Mouse (Mus musculus): ENCODE measurements around the gene Rbfox1. TPM values are rescaled to one million over a fixed set of nuclear protein-coding genes. Genes with fewer than 3 reads are reported as not detected.

Gene Rbfox1
- polyA plus RNA-seq, 1 experiment from 2014 or later, result not detected

DNA sequence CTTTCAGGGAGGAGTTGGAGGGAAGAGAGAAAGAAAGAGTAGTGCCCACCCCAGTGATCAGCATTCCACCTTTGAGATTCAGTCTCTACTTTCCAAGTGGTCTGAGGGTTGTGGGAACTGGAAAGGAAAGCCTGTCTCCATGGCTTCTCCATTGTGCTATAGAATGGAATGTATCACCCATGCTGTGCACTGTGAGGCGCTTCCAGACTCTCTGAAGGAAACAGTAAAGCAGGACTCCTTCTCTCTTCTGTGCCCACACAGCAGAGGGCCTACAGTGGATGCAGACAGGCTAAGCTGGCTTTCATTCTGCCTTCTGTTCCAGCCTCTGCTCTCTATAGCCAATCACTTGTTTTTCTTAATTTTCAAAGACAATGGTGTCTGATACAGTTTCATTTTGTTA lies 41.8 kb downstream of the Rbfox1 start:
- WGBS (ENCODE audit: missing documents), result 78% methylated on average over 1 of the region's 1 CpGs
- H3K4me3 ChIP-seq (ENCODE audit: inconsistent target), result no peak overlapping the region
- no peaks in the 10 kb centered on the region for H3K36me3 ChIP-seq (ENCODE audit: inconsistent target)
- H3K27ac ChIP-seq, result no peak overlapping the region
- H3K79me2 ChIP-seq (ENCODE audit: inconsistent target), result no peaks in the 10 kb centered on the region

DNA sequence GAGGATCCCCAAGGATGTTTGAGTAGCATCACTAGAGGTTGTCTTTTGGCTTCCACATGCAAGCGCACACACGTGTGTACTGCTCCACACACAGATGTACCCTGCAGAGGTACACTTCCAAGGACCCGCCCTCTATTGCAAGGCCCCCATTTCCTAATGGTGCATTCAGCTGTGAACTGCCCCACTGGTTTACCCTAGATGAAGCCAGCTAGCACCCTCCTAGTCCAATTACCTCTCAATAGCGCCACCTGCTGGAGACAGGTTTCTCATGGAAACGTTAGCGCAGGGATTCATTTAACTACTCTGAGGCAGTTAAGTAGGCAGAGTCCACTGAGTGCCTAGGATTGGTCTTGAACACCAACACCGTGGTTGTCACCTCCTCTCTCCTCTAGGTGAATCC lies 46.5 kb downstream of the Rbfox1 start:
- 35% methylated on average over 7 of the region's 7 CpGs for WGBS (ENCODE audit: missing documents)
- Histone ChIP-seq H3K4me3 (ENCODE audit: inconsistent target) (no peak overlapping the region), H3K36me3 (ENCODE audit: inconsistent target) (no peaks in the 10 kb centered on the region), H3K27ac (no peak overlapping the region), H3K79me2 (ENCODE audit: inconsistent target) (no peaks in the 10 kb centered on the region)

DNA sequence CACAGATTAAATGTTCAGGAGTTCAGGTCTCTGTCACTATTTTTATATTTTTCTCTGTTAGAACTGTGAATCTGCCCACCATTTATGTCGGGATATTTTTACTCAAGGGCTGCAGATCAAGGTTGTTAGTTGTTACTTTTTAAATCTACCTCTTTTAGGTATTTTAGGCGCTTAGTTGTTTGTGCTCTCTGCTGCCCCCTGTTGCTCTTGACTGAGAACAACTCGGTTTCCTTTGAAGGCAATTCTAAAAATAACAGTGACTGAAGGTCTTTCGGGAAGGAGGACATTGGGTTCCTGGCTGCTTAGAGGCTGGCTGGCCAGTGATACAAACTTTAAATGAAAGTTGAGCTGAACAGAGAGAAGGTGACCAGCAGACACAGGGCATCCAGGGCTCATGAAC lies 54.9 kb downstream of the Rbfox1 start:
- WGBS (ENCODE audit: missing documents), result 44% methylated on average over 3 of the region's 4 CpGs
- H3K4me3 ChIP-seq (ENCODE audit: inconsistent target), result no peak overlapping the region
- no peaks in the 10 kb centered on the region for H3K36me3 ChIP-seq (ENCODE audit: inconsistent target)
- H3K27ac ChIP-seq, result no peak overlapping the region
- H3K79me2 ChIP-seq (ENCODE audit: inconsistent target), result no peaks in the 10 kb centered on the region

DNA sequence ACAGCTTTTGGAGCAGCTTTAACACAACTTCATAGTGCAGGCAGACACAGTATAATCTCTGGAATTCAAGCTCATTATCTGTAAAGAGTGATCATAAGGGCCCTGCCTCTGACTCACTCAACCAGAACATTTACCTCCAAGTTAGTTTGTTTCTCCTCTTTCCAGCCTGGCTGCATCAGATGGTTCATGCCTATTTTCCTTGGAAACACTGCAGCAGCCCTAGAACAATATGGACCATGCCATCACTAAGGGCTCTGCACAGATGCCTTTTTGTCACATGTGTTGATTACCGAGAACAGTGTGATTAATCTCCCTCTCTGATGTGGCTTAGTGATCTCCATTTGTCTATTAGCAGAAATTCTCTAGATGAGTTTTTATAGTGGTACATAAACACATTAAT lies 60.5 kb downstream of the Rbfox1 start:
- Histone ChIP-seq H3K4me3 (ENCODE audit: inconsistent target) (no peak overlapping the region), H3K27ac (no peak overlapping the region), H3K36me3 (ENCODE audit: inconsistent target) (no peaks in the 10 kb centered on the region), H3K79me2 (ENCODE audit: inconsistent target) (no peaks in the 10 kb centered on the region)
- 92% methylated on average over 1 of the region's 1 CpGs for WGBS (ENCODE audit: missing documents)

DNA sequence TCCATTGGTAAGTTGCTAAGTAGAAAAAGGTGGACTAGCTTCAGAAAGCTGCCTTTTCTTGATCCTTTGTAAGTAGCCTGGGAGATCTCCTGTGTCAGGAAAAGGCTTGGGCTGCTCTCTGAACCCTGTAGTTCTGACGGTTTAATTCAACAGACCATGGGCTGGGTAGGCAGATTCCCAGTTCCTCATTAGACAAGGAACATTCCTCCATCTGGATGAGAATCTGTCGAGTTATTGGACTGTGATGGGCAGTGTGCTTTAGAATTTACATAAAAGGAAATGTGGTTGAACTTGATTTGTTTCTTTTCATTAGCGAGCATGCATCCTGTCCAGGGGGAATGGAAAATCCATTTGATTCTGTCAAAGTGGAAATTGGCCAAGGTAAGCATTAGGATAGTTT lies 68.0 kb downstream of the Rbfox1 start:
- Histone ChIP-seq H3K27ac (no peak overlapping the region), H3K36me3 (ENCODE audit: inconsistent target) (no peaks in the 10 kb centered on the region), H3K79me2 (ENCODE audit: inconsistent target) (no peaks in the 10 kb centered on the region), H3K4me3 (ENCODE audit: inconsistent target) (no peak overlapping the region)
- WGBS (ENCODE audit: missing documents), result 90% methylated on average over 3 of the region's 3 CpGs

DNA sequence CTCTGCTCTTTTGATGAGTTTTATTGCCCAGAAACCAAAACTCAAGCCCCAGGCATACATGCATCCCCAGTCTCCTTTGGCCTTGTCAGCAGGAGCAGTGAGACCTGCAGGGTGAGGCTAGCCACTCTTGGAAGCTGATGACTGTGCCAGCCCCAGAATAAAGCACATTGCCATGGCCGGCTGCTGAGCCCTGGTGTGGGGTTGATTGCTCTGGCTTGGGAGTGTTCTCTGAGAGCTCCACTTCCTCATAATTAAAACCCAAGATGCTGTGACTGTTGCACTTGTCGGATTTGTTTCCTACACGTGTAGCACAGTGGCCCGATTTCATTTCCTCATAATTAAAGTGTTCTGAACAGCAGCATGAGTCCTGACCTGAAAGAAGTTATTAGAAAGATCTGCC lies 72.3 kb downstream of the Rbfox1 start:
- Histone ChIP-seq H3K4me3 (ENCODE audit: inconsistent target) (no peak overlapping the region), H3K36me3 (ENCODE audit: inconsistent target) (no peaks in the 10 kb centered on the region), H3K79me2 (ENCODE audit: inconsistent target) (no peaks in the 10 kb centered on the region), H3K27ac (no peak overlapping the region)
- 4% methylated on average over 4 of the region's 4 CpGs for WGBS (ENCODE audit: missing documents)

DNA sequence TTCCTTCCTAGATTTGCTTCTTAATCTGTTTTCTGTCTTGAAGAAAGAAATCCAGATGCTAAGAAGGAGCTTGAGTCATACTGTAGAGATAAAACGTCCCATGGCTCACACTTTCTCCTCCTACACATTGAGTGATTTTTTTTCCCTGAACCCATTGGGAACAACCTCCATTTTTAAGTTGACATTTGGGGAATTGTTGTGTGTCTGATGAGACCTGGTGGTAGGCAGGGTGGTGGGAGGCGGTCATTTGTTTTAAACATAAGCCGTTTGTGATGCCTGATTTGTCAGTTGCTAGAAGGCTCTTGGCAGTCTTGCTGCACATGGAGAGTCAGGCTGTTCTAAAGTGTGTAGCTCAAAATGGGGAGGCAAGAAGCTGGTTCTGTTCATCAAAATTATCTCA lies 76.6 kb downstream of the Rbfox1 start:
- Histone ChIP-seq H3K79me2 (ENCODE audit: inconsistent target) (no peaks in the 10 kb centered on the region), H3K27ac (no peak overlapping the region), H3K4me3 (ENCODE audit: inconsistent target) (no peak overlapping the region), H3K36me3 (ENCODE audit: inconsistent target) (no peaks in the 10 kb centered on the region)
- WGBS (ENCODE audit: missing documents), result 85% methylated on average over 3 of the region's 3 CpGs

DNA sequence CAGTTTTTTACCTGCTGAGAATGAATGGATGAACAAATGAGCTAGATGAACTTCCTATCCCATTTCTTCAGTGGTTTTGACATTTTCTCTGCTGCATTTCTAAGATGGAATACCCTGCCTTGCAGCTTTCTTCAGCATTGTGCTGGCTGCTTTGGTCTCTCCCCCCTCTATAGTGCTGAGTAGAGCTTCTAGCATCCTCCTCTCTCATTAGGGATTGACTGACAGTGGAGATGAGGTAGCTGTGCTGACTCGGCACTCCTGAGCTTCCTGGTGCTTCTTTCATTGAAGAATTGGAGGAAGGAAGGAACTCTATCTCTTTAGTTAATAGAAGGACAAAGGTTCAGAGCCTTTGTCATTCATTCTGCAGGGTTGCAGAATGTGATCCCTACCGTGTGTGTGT lies 89.0 kb downstream of the Rbfox1 start:
- H3K27ac ChIP-seq, result no peak overlapping the region
- WGBS (ENCODE audit: missing documents), result 75% methylated on average over 2 of the region's 2 CpGs
- no peaks in the 10 kb centered on the region for H3K79me2 ChIP-seq (ENCODE audit: inconsistent target)
- H3K36me3 ChIP-seq (ENCODE audit: inconsistent target), result no peaks in the 10 kb centered on the region
- H3K4me3 ChIP-seq (ENCODE audit: inconsistent target), result no peak overlapping the region

DNA sequence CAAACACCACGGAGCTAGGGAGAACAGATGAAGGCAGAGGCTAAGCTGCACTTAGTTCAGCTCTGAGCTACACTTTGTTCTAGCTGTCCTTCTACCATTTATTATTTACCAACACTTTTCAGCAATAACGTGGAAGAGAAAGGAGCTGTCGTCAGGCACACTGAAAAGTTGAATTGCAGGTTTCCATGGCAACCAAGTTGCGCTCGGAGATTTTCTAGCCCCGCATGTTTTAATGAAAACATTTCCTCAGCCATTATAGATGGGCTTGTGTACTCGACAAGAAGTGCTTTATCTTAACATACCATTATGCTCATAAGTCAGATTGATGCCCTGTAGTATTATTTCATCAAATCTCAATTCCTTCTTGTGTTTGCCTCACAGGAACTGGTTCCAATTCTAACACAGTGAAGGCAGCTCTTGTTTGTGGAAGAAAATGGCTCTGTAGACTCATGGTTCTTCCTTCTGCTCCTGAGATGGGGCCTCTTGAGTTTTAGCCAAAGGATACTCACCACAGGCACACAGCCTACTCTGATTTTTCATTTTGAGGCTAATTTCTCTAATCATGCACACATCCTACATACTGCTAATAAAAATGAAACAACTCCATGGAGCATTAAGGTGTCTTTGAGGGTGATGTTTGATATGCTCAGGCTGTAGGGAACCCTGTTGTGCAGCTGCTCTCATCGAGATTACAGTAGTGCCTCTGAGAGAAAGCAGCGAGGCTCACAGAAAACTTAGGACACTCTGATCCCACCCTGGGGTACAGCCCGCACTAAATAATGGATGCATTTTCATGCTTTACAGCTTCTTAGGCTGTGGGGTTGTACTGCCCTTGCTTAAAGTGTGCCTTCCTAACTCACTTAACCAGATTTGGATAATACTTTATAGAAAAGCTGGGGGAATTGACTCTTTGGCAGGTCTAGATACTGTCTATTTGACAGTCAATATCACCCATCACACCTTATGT lies 107.2 kb downstream of the Rbfox1 start:
- H3K79me2 ChIP-seq (ENCODE audit: inconsistent target), result no peaks in the 10 kb centered on the region
- WGBS (ENCODE audit: missing documents), result 72% methylated on average over 10 of the region's 10 CpGs
- no peaks in the 10 kb centered on the region for H3K36me3 ChIP-seq (ENCODE audit: inconsistent target)
- H3K4me3 ChIP-seq (ENCODE audit: inconsistent target), result no peak overlapping the region
- no peak overlapping the region for H3K27ac ChIP-seq

DNA sequence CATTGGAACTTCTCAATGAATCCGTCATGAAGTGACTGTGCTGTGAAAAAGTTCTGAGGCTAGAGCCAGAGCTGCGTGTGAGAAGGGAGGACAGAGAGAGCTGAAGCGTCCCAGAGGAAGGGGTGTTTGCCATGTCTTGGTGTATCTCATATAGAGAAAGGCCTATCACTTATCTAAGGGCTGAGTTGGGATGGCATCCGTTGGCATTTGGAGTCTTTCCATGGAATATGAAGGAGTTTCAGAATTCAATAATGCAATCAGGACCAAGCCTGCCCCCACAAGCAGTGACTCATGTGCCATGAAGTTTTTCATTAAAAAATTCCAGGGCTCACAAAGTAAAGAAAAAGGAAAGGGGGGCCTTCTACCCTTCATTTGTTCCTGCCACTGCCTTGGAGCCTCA lies 112.0 kb downstream of the Rbfox1 start:
- Histone ChIP-seq H3K36me3 (ENCODE audit: inconsistent target) (no peaks in the 10 kb centered on the region), H3K27ac (no peak overlapping the region), H3K4me3 (ENCODE audit: inconsistent target) (no peak overlapping the region), H3K79me2 (ENCODE audit: inconsistent target) (no peaks in the 10 kb centered on the region)
- 80% methylated on average over 4 of the region's 4 CpGs for WGBS (ENCODE audit: missing documents)

DNA sequence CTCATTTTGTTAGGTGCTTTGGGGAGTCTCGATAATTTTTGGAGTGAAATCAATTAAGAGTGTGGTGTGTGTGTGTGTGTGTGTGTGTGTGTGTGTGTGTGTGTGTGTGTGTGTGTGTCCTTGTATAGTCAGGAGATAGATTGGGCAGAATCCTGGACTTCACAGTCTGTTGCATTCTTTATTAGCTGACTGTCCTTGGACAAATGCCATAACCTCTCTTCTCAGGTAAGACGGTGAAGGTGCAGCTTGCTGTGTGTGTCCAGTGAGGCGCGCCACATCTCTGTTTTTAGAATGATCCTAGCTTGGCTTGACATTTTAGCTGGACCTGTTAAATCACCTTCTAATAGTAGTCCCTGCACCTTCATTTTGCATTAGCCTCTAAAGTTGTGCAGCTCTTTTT lies 112.5 kb downstream of the Rbfox1 start:
- WGBS (ENCODE audit: missing documents), result 86% methylated on average over 4 of the region's 4 CpGs
- no peaks in the 10 kb centered on the region for H3K79me2 ChIP-seq (ENCODE audit: inconsistent target)
- H3K27ac ChIP-seq, result no peak overlapping the region
- no peaks in the 10 kb centered on the region for H3K36me3 ChIP-seq (ENCODE audit: inconsistent target)
- no peak overlapping the region for H3K4me3 ChIP-seq (ENCODE audit: inconsistent target)

DNA sequence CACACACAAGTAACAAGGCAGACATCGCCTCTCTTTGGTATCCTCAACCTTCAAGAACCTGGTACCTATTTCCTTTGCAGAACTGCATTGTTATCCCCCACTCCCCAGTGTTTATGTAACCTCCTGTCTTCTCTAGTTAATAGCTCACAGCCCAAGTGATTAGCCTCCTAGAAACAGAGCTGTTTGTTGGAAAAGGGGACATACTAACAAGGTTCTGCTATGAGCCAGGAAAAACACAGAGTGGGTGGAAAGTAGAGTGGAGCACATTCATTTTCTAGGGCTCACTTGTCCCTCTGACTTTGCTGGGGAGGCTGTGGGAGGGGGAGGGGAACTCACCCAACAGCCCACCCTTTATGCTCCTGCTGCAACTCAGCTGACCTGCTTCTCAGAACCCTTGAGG lies 114.9 kb downstream of the Rbfox1 start:
- no peak overlapping the region for H3K27ac ChIP-seq
- no peaks in the 10 kb centered on the region for H3K36me3 ChIP-seq (ENCODE audit: inconsistent target)
- H3K79me2 ChIP-seq (ENCODE audit: inconsistent target), result no peaks in the 10 kb centered on the region
- H3K4me3 ChIP-seq (ENCODE audit: inconsistent target), result no peak overlapping the region
- WGBS (ENCODE audit: missing documents), result 64% methylated on average over 1 of the region's 1 CpGs

DNA sequence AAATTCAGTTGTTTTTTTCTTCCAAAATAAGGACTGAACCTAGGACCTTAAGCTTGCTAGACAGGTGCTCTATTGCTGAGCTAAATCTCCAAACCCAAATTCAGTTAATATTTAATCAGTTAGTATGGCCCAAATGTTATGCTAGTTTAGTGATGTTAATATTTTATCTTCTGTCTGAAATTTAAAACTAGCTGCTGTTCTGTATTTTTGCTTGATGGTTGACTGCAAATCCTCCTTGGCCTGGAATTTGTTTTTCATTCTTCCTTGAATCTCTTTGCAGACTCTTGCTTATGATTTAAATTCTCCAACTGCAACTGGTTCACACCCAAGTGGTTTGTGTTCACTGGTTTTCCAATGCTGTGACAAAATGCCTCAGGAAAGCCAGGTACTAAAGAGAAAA lies 121.8 kb downstream of the Rbfox1 start:
- Histone ChIP-seq H3K79me2 (ENCODE audit: inconsistent target) (no peaks in the 10 kb centered on the region), H3K36me3 (ENCODE audit: inconsistent target) (no peaks in the 10 kb centered on the region), H3K4me3 (ENCODE audit: inconsistent target) (no peak overlapping the region), H3K27ac (no peak overlapping the region)

DNA sequence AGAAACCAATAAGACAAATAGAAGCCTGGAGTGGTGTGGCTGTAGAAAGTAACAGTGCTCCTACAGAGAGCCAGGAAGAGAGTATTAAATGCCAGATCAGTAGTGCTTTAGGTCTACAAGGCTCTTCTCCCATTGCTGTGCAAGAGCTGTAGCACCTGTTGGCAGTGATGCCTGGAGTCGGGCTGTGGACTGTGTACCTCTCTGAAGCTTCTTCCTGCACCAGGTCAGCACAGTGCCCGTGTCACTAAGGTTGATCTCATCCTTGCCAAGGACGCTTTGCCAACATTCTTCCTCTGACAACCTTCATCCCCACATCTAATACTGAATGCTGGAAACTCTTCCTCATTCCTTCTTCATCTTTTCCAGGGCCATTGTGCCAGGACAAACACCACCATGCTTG lies 127.7 kb downstream of the Rbfox1 start:
- no peaks in the 10 kb centered on the region for H3K79me2 ChIP-seq (ENCODE audit: inconsistent target)
- 91% methylated on average over 3 of the region's 3 CpGs for WGBS (ENCODE audit: missing documents)
- no peaks in the 10 kb centered on the region for H3K36me3 ChIP-seq (ENCODE audit: inconsistent target)
- H3K27ac ChIP-seq, result no peak overlapping the region
- H3K4me3 ChIP-seq (ENCODE audit: inconsistent target), result no peak overlapping the region

DNA sequence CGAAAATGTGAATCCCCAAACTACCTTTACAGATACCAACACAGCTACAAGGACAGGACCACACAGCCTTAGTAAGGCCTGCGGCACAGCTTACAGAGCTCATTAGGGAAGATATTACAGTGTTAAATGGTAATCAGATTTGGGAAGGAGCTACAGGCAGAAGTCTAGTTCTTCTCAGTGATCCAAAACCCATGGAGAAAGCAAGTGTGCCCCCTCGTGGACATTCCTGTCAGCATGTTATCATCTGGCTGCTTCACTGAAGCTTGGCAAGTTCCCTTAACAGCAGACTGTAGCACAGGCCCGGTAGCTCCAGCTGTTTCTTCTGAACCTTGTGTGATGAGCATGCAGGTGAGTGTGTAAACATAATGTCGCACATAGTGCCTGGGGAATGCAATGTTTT lies 133.5 kb downstream of the Rbfox1 start:
- Histone ChIP-seq H3K36me3 (ENCODE audit: inconsistent target) (no peaks in the 10 kb centered on the region), H3K4me3 (ENCODE audit: inconsistent target) (no peak overlapping the region), H3K79me2 (ENCODE audit: inconsistent target) (no peaks in the 10 kb centered on the region), H3K27ac (no peak overlapping the region)
- WGBS (ENCODE audit: missing documents), result 41% methylated on average over 5 of the region's 5 CpGs

DNA sequence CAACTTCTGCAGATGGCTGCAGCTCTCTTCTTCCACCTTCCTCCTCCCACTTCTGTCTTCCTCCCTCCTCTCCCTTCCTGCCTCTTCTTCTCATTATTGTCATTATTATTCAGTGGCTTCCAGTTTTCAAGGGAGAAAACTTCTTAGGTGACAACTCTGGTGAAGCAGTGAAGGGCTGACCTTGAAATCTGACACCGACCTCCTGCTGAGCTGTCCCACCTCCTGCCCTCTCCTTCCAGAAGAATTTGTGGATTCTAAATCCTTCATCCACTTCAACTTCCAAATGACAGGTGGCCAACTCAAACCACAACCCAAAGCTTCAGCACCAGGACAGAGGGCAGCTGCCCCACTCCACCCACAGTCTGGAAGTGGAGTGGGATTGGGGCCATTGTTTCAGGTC lies 134.2 kb downstream of the Rbfox1 start:
- H3K36me3 ChIP-seq (ENCODE audit: inconsistent target), result no peaks in the 10 kb centered on the region
- no peak overlapping the region for H3K4me3 ChIP-seq (ENCODE audit: inconsistent target)
- H3K27ac ChIP-seq, result no peak overlapping the region
- 57% methylated on average over 1 of the region's 1 CpGs for WGBS (ENCODE audit: missing documents)
- H3K79me2 ChIP-seq (ENCODE audit: inconsistent target), result no peaks in the 10 kb centered on the region
